Mouse (Mus musculus) hindlimb bud, embryonic 11.5 days (tissue): ENCODE measurements around the gene Ivl.

Experiments used
- DNase-seq: peaks from one replicate; pipeline ENCODE4 v3.0.0-alpha.2; 2012; ENCODE audit warnings: low read depth, low spot score; ENCODE audit errors: extremely low spot score

Ivl gene

GRCm38 (mm10) chr3:92573449-92574041, at the start of gene Ivl:
Gene Ivl (minus strand): TSS chr3:92573735.
- no peak for DNase-seq

GRCm38 (mm10) chr3:92621560-92621959, 48.0 kb upstream of the Ivl start, which contains the start of gene Lce6a:
Gene Lce6a (minus strand): TSS chr3:92621660.
- DNase-seq: no peak

GRCm38 (mm10) chr3:92609804-92610203, 36.3 kb upstream of the Ivl start:
- DNase-seq: no peak

- DNase-seq: no peak
Measured at GRCm38 (mm10) chr3:92607392-92607791, 33.9 kb upstream of the Ivl start, which contains the start of gene 2210017I01Rik. Gene 2210017I01Rik (minus strand): TSS chr3:92607492.

GRCm38 (mm10) chr3:92602169-92602568, 28.6 kb upstream of the Ivl start:
- no peak for DNase-seq

- no peak for DNase-seq
Measured at GRCm38 (mm10) chr3:92600456-92600855, 26.9 kb upstream of the Ivl start.

GRCm38 (mm10) chr3:92599973-92600372, 26.4 kb upstream of the Ivl start:
- DNase-seq: no peak

- no peak for DNase-seq
Measured at GRCm38 (mm10) chr3:92598429-92598828, 24.9 kb upstream of the Ivl start.

GRCm38 (mm10) chr3:92588858-92589257, 15.3 kb upstream of the Ivl start, which contains the start of gene Smcp:
Gene Smcp (minus strand): TSS chr3:92588997.
- no peak for DNase-seq

GRCm38 (mm10) chr3:92587190-92587589, 13.7 kb upstream of the Ivl start:
- DNase-seq: no peak

- no peak for DNase-seq
Measured at GRCm38 (mm10) chr3:92585055-92585454, 11.5 kb upstream of the Ivl start.

GRCm38 (mm10) chr3:92583164-92583826, 9.8 kb upstream of the Ivl start:
- no peak for DNase-seq

- DNase-seq: no peak
Measured at GRCm38 (mm10) chr3:92579508-92579907, 6.0 kb upstream of the Ivl start.

GRCm38 (mm10) chr3:92578652-92579413, 5.3 kb upstream of the Ivl start:
- no peak for DNase-seq

GRCm38 (mm10) chr3:92572514-92573155, 900 bp downstream of the Ivl start:
- DNase-seq: no peak

GRCm38 (mm10) chr3:92568752-92569151, 4.8 kb downstream of the Ivl start:
- DNase-seq: no peak

- no peak for DNase-seq
Measured at GRCm38 (mm10) chr3:92565418-92565817, 8.1 kb downstream of the Ivl start.

GRCm38 (mm10) chr3:92534411-92534810, 39.1 kb downstream of the Ivl start, which contains the start of gene 2310046K23Rik:
Gene 2310046K23Rik (minus strand): TSS chr3:92534511.
- DNase-seq: no peak
